8 mouse cellular contexts compared by ENCODE assay signal in the genomic region with DNA sequence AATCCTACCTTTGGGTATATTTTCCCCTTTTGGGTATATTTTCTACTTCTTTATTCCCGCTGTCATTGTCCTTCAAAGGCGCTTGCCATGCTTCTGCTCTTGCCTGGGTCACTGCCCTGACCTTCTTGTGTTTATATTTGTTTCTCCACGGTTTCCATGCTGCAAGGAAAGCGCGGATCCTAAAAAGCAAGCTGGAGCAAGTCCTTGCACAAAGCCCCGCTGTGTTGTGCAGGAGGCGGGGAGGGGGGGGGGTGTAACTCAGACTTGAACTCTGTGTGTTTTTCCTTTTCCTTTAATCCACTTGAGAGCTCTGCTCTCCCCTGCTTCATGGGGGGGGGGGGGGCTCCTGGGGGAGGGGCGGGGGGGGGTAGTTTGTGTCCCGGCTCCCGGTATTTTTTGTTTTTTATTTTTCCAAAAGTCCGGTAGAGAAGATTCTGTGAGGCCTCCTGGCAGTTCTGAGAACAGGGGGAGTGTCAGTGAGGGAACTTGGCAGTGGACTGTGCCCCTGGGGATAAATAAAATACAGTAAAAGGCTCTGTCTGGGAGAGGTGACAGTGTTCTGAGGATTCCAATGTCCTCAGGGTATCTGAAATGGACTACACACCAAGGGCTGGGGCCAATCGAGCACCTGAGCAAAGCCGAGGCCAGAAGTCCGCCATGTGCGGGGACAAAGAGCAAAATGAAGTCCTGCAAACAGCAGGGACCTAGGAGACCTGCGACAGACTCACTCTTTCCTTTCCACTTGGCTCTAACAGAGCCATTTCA.
DNase-seq lines count a peak whose midpoint lies in the region; ATAC-seq lines count a peak whose summit lies in the region.

No protein-coding gene starts in this region.

- peak; percentile 52 for DNase-seq in intestine, embryonic 14.5 days (ENCODE audit: low spot score)
- DNase-seq in kidney, postnatal 14 days, result peak; percentile 47
- peak; percentile 57 for DNase-seq in neural tube, embryonic 10.5 days (ENCODE audit: extremely low spot score, low spot score)
- DNase-seq in right cerebral cortex, postnatal 25 days, result no peak
- DNase-seq in urinary bladder, adult 18-20 months (ENCODE audit: low spot score in 2 of 2), result no peak

- no peaks in the 10 kb centered on the region for H3K36me3 ChIP-seq in intestine, embryonic 14.5 days (ENCODE audit: control insufficient read depth, insufficient read depth, low read length)
- H3K36me3 ChIP-seq in intestine, embryonic 16.5 days (ENCODE audit: control insufficient read depth, insufficient read depth, low read length), result no peaks in the 10 kb centered on the region
- no peaks in the 10 kb centered on the region for H3K36me3 ChIP-seq in heart, embryonic 13.5 days
- no peaks in the 10 kb centered on the region for H3K36me3 ChIP-seq in liver, embryonic 12.5 days

- H3K4me3 ChIP-seq in intestine, embryonic 14.5 days (ENCODE audit: low read depth, low read length), result no peak overlapping the region
- no peak overlapping the region for H3K4me3 ChIP-seq in intestine, embryonic 16.5 days (ENCODE audit: low read length)
- H3K4me3 ChIP-seq in heart, embryonic 13.5 days, result peak overlapping the region; percentile 6; the same call in 1 of the 2 replicates
- H3K4me3 ChIP-seq in liver, embryonic 12.5 days, result no peak overlapping the region

- H3K9ac ChIP-seq in intestine, embryonic 14.5 days (ENCODE audit: low read length), result no peak overlapping the region
- no peak overlapping the region for H3K9ac ChIP-seq in intestine, embryonic 16.5 days (ENCODE audit: low read depth, low read length)
- peak overlapping the region; percentile 59; the same call in 1 of the 2 replicates for H3K9ac ChIP-seq in heart, embryonic 13.5 days
- no peak overlapping the region for H3K9ac ChIP-seq in liver, embryonic 12.5 days

- H3K27ac ChIP-seq in intestine, embryonic 14.5 days (ENCODE audit: low read depth), result no peak overlapping the region
- no peak overlapping the region for H3K27ac ChIP-seq in intestine, embryonic 16.5 days (ENCODE audit: low read length)
- peak overlapping the region; percentile 54; the same call in 1 of the 2 replicates for H3K27ac ChIP-seq in heart, embryonic 13.5 days (replicated peaks)
- no peak overlapping the region for H3K27ac ChIP-seq in liver, embryonic 12.5 days

- H3K4me1 ChIP-seq in intestine, embryonic 14.5 days (replicated peaks; ENCODE audit: control insufficient read depth, insufficient read depth, low read length), result no peaks in the 10 kb centered on the region
- H3K4me1 ChIP-seq in intestine, embryonic 16.5 days (ENCODE audit: control insufficient read depth, insufficient read depth, low read length), result no peaks in the 10 kb centered on the region
- peaks cover 22% of the 10 kb centered on the region for H3K4me1 ChIP-seq in heart, embryonic 13.5 days
- H3K4me1 ChIP-seq in liver, embryonic 12.5 days, result no peaks in the 10 kb centered on the region

- no peaks in the 10 kb centered on the region for H3K27me3 ChIP-seq in intestine, embryonic 14.5 days (replicated peaks; ENCODE audit: control insufficient read depth, insufficient read depth, low read length)
- no peaks in the 10 kb centered on the region for H3K27me3 ChIP-seq in intestine, embryonic 16.5 days (replicated peaks; ENCODE audit: control insufficient read depth, insufficient read depth, low read length)
- H3K27me3 ChIP-seq in heart, embryonic 13.5 days (replicated peaks), result no peaks in the 10 kb centered on the region
- no peaks in the 10 kb centered on the region for H3K27me3 ChIP-seq in liver, embryonic 12.5 days (replicated peaks)

- H3K9me3 ChIP-seq in intestine, embryonic 14.5 days (ENCODE audit: control insufficient read depth, low read length), result no peaks in the 10 kb centered on the region
- no peaks in the 10 kb centered on the region for H3K9me3 ChIP-seq in intestine, embryonic 16.5 days (ENCODE audit: control insufficient read depth, low read length)
- H3K9me3 ChIP-seq in heart, embryonic 13.5 days, result no peaks in the 10 kb centered on the region
- H3K9me3 ChIP-seq in liver, embryonic 12.5 days (replicated peaks), result no peaks in the 10 kb centered on the region

- ATAC-seq in intestine, embryonic 14.5 days (replicated peaks; ENCODE audit: low FRiP score, low TSS enrichment, low read depth), result no peak
- no peak for ATAC-seq in intestine, embryonic 16.5 days
- no peak; the same call in 1 of the 2 replicates for ATAC-seq in heart, embryonic 13.5 days (ENCODE audit: extremely low read depth, insufficient number of reproducible peaks, low FRiP score, low TSS enrichment)
- ATAC-seq in liver, embryonic 12.5 days, result no peak

- no peak overlapping the region for H3K4me2 ChIP-seq in intestine, embryonic 14.5 days (ENCODE audit: low read length)
- H3K4me2 ChIP-seq in intestine, embryonic 16.5 days (ENCODE audit: low read depth, low read length), result no peak overlapping the region
- peak overlapping the region; percentile 45 for H3K4me2 ChIP-seq in heart, embryonic 13.5 days
- H3K4me2 ChIP-seq in liver, embryonic 12.5 days, result no peak overlapping the region

- WGBS in intestine, embryonic 14.5 days, result 45% methylated on average over 15 of the region's 16 CpGs
- WGBS in intestine, embryonic 16.5 days, result 41% methylated on average over 16 of the region's 16 CpGs
- 42% methylated on average over 16 of the region's 16 CpGs for WGBS in heart, embryonic 13.5 days
- 49% methylated on average over 16 of the region's 16 CpGs for WGBS in liver, embryonic 12.5 days (ENCODE audit: insufficient replicate concordance)

Comparison
In these comparisons a context has a peak if more than half of its experiments do, and no peak if none do; other contexts are left out.
1. DNase-seq: peak in intestine, embryonic 14.5 days (single experiment), kidney, postnatal 14 days (single experiment) and neural tube, embryonic 10.5 days (single experiment); none in right cerebral cortex, postnatal 25 days (single experiment) and urinary bladder, adult 18-20 months (0 of 2).